Mouse (Mus musculus): ENCODE results near the gene Pcdh8. TPM values are rescaled to one million over a fixed set of nuclear protein-coding genes. Genes with fewer than 3 reads are reported as not detected.

The Pcdh8 gene
- polyA plus RNA-seq, 1 experiment from 2014 or later = 0.27 TPM

DNA sequence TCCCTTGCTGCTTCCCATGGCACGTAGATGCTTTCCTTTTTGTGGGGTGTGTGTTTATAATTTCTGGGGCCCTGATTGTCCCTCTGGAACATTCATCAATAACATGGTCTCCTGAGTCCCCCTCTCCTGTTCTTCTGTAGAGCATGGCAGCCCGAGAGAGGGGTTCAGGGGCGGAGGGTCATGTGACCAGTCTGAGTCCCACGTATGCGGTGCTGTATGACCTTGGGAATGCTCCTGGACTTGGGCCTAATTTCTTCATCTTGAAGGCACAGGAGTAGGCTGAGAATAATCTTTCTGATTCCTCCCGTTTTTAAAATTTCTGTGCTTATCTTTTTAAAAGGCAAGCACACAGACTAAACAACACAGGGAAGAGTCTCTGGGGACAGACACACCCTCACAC is 37.6 kb downstream of the Pcdh8 start:
- ATAC-seq (ENCODE audit: insufficient read depth, low FRiP score) = no peak
- H3K9me3 ChIP-seq (replicated peaks; ENCODE audit: control insufficient read depth, low read length) = no peaks in the 10 kb centered on the region
- H3K4me2 ChIP-seq (ENCODE audit: low read depth, low read length) = no peak overlapping the region
- H3K9ac ChIP-seq (ENCODE audit: low read length) = no peak overlapping the region
- 70% methylated on average over 6 of the region's 6 CpGs for WGBS
- H3K27ac ChIP-seq (ENCODE audit: low read length) = no peak overlapping the region
- H3K4me1 ChIP-seq (ENCODE audit: control insufficient read depth, insufficient read depth, low read length) = no peaks in the 10 kb centered on the region
- H3K4me3 ChIP-seq (replicated peaks; ENCODE audit: low read length) = no peak overlapping the region
- no peaks in the 10 kb centered on the region for H3K36me3 ChIP-seq (ENCODE audit: control insufficient read depth, insufficient read depth, low read length)
- H3K27me3 ChIP-seq (ENCODE audit: control insufficient read depth, insufficient read depth, low read length) = no peaks in the 10 kb centered on the region

DNA sequence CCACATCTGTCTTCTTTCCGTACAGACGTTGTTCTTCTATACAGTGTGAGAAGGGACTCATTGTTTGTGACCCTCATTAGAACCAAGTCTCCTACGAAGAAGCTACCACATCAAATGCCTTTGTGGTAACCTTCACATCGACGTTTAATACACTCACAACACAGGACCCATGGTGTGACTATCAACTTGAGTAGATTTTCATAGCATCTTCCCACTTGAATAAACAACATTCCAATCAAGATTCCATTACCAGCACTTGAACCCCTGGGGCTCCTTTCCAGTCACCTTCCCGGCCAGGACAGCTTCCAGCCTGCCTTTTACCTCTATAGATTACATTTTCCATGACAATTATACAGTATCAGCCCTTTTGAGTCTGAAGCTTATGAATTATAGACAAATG is 42.3 kb downstream of the Pcdh8 start:
- WGBS = 45% methylated on average over 6 of the region's 6 CpGs
- H3K27me3 ChIP-seq (ENCODE audit: control insufficient read depth, insufficient read depth, low read length) = no peaks in the 10 kb centered on the region

DNA sequence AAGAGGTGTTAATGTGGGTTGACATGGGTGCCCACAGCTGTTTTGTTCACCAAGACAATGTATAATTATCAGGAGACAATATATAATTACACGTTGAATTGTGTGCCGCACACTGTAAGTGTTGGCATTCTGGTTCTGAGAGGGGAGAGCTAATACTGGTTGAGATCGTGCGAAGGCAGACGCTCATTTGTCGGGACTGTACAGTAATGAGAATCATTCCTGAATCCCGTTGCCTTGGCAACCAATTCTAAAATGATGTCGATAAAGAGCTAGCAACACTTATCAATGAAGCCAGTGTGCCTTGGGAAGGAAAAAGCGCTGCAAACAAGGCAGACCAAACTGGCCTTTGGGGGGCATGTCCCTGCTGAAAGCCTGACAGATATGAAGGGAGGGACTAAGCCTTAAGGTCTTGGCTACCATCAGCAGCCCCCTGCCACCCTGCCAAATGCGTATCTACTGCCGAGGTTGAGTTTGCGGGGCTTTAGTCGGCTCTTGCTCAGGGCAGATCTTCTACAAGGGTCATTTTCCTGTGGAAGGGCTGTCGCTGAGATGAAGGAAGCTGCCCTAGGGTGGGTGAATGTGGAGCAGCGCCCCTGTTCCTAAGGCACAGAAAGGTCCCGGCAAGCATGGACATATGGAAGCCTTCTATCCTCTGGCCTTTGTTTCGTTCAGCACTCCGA is 47.0 kb downstream of the Pcdh8 start:
- 80% methylated on average over 18 of the region's 18 CpGs for WGBS
- no peaks in the 10 kb centered on the region for H3K36me3 ChIP-seq (ENCODE audit: control insufficient read depth, insufficient read depth, low read length)
- no peaks in the 10 kb centered on the region for H3K4me1 ChIP-seq (ENCODE audit: control insufficient read depth, insufficient read depth, low read length)
- no peak overlapping the region for H3K4me3 ChIP-seq (replicated peaks; ENCODE audit: low read length)
- no peak for ATAC-seq (ENCODE audit: insufficient read depth, low FRiP score)
- no peaks in the 10 kb centered on the region for H3K27me3 ChIP-seq (ENCODE audit: control insufficient read depth, insufficient read depth, low read length)
- H3K27ac ChIP-seq (ENCODE audit: low read length) = no peak overlapping the region
- no peaks in the 10 kb centered on the region for H3K9me3 ChIP-seq (replicated peaks; ENCODE audit: control insufficient read depth, low read length)
- no peak overlapping the region for H3K4me2 ChIP-seq (ENCODE audit: low read depth, low read length)
- no peak overlapping the region for H3K9ac ChIP-seq (ENCODE audit: low read length)

More for the DNA sequence above, 42.3 kb downstream of the Pcdh8 start:
- Histone ChIP-seq H3K36me3 (ENCODE audit: control insufficient read depth, insufficient read depth, low read length) (no peaks in the 10 kb centered on the region), H3K4me3 (replicated peaks; ENCODE audit: low read length) (no peak overlapping the region), H3K27ac (ENCODE audit: low read length) (no peak overlapping the region), H3K9ac (ENCODE audit: low read length) (no peak overlapping the region), H3K4me1 (ENCODE audit: control insufficient read depth, insufficient read depth, low read length) (no peaks in the 10 kb centered on the region), H3K9me3 (replicated peaks; ENCODE audit: control insufficient read depth, low read length) (no peaks in the 10 kb centered on the region), H3K4me2 (ENCODE audit: low read depth, low read length) (no peak overlapping the region)
- no peak for ATAC-seq (ENCODE audit: insufficient read depth, low FRiP score)

DNA sequence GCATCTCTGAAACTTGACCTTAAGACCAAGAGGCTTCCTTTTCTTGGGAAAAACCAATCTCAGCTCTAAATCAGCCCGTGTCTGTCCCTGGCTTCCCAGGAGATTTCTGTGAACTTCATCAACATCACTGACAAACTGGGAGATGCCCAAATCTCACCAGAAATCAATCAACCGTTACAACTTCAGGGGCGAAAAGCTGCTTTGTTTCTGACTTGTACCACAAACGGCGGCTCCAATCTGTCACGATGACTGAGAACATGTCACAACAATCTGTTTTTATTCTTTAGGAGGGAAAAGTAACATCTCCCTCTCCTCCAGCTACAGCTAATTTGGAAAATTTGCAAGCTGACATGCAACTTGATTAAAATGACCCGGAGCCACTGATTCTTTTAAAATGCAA is 48.9 kb downstream of the Pcdh8 start:
- no peaks in the 10 kb centered on the region for H3K36me3 ChIP-seq (ENCODE audit: control insufficient read depth, insufficient read depth, low read length)
- 54% methylated on average over 7 of the region's 7 CpGs for WGBS
- no peak for ATAC-seq (ENCODE audit: insufficient read depth, low FRiP score)
- H3K27ac ChIP-seq (ENCODE audit: low read length) = no peak overlapping the region
- no peaks in the 10 kb centered on the region for H3K27me3 ChIP-seq (ENCODE audit: control insufficient read depth, insufficient read depth, low read length)
- H3K4me3 ChIP-seq (replicated peaks; ENCODE audit: low read length) = no peak overlapping the region
- H3K9me3 ChIP-seq (replicated peaks; ENCODE audit: control insufficient read depth, low read length) = no peaks in the 10 kb centered on the region
- H3K4me2 ChIP-seq (ENCODE audit: low read depth, low read length) = no peak overlapping the region
- no peaks in the 10 kb centered on the region for H3K4me1 ChIP-seq (ENCODE audit: control insufficient read depth, insufficient read depth, low read length)
- H3K9ac ChIP-seq (ENCODE audit: low read length) = no peak overlapping the region

MicroRNAs encoded within 50 kb of the gene (microRNA counts, 519-probe panel; counts per million panel counts)
- 1,462 counts per million, percentile 15 among the panel's probes with 10 or more counts for microRNA mmu-miR-759

Small RNA genes lying within 50 kb of the gene (microRNA-seq; reads per million reads assigned to microRNA genes)
- not detected for gene Mir759

Other genes starting within 250 kb of the Pcdh8 start
- 95.9 and 102 TPM in 2 replicates for gene Sugt1, start 183.6 kb downstream of the Pcdh8 start, polyA plus RNA-seq (2015; fragmentation: Nextera tagmentation; extraction: Ambion mirVana)
- 2.0 and 3.1 TPM in 2 replicates for gene Cnmd, start 109.1 kb downstream of the Pcdh8 start, polyA plus RNA-seq (2015; fragmentation: Nextera tagmentation; extraction: Ambion mirVana)
- 24.9 and 27.8 TPM in 2 replicates for gene Olfm4, start 212.8 kb upstream of the Pcdh8 start, polyA plus RNA-seq (2015; fragmentation: Nextera tagmentation; extraction: Ambion mirVana)

Measured in stomach, embryonic 16.5 days (tissue).